Mouse (Mus musculus) frontal cortex, adult 2 months (tissue): ENCODE measurements around the gene Cwh43. TPM values are rescaled to one million over a fixed set of nuclear protein-coding genes. Genes with fewer than 3 reads are reported as not detected.

ENCODE experiments used
- DNase-seq, 2 experiments: peaks; one replicate each; pipeline ENCODE4 v3.0.0; 2022; ENCODE audit warnings: low spot score in 1 of 2; ENCODE audit errors: extremely low spot score in 1 of 2
- polyA plus RNA-seq: library from polyadenylated mRNA; depleted of rRNA; stranded (reverse); fragments of >200 nt; gene quantifications from 2 replicates; pipeline ENCODE4 v1.2.3, GENCODE M21; 2012

The Cwh43 gene
- polyA plus RNA-seq, 1 experiment: 4.9 TPM

DNA sequence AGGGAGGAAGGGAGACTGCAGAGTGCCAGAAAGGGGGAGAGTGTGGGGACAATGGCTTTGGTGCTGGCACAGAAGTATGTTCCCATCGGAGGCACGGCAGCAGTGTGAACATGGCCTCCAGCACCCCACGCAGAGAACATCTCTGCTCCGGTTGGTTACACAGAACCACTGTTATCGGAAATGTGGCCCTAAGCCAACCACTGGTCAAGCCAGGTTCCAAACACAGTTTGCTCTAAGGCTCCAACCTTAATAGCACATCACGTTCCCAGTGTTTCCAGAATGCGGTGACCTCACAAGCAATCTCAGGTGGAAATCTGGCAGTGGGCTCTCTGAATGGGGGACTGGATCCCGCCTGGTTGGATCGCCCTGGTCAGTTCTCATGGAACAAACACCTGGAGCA, 12.8 kb upstream of the Cwh43 start:
- no peak for DNase-seq

DNA sequence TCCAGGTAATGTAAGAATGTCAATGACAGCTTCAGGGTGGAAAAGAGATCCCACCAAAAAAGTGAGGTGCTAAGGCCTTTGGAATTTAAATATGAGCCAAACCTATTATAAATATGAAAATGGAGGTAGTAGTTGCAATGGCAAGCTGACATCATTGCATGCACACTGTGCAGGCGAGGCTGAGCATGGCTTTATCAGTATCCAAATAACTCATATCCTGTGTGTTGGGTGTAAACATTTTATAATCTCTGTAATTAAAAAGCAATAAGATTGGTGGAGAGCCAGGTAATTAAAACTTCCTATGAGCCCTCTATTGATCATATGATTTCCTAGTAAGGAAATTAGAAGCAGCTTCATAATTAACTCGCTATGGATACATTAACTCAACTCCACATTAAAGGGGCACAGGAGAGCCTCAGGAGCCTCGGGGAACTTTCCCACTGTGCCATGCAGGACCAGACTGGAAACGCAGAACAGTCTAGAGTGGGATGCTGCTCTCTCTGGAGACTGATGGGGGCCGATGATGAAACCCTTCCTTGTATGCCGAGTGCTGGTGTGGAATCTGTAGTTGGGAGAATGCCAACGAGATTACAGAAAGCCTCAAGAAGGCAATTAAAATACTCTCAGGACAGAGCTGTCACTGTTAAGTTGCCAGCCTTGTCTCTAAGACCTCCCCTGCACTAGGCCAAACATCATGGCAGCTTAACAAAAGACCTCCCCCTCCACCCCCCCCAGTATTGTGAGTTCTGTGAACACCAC, 5.9 kb upstream of the Cwh43 start:
- DNase-seq: no peak

DNA sequence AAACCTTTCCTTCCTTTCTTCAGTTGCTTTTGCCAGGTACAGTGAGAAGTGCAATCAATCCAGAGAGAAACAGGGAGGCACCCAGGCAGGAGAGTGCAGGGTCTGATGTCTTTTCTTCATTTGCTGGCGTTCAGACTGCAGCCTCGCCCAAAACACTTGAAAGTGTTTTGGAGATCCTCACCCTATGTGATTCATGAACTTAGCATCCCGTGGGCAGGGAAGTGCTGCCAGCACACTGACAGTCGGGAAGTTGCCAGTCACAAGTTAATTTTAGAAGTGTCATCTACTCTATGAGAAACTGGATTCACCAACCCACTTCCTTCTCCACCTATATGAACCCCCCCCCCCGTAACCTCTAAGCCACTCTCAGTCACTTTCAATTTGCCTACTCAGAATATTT, 4.5 kb upstream of the Cwh43 start:
- DNase-seq: peak in 1 of 2 experiments; percentile 64

DNA sequence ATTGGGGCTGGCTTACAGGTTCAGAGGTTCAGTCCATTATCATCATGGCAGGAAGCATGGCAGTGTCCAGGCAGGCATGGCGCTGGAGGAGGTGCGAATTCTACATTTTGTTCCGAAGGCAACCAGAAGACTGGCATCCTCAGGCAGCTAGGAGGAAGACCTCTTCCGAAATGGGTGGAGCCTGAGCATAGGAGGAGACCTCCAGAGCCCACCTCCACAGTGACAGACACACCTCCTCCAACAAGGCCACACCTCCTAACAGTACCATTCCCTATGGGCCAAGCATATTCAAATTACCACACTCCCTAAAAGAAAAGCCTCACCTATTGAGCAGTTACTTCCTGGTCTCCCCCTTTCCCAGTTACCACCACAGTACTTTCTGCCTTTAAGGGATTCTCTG, 3.0 kb upstream of the Cwh43 start:
- DNase-seq: no peak

DNA sequence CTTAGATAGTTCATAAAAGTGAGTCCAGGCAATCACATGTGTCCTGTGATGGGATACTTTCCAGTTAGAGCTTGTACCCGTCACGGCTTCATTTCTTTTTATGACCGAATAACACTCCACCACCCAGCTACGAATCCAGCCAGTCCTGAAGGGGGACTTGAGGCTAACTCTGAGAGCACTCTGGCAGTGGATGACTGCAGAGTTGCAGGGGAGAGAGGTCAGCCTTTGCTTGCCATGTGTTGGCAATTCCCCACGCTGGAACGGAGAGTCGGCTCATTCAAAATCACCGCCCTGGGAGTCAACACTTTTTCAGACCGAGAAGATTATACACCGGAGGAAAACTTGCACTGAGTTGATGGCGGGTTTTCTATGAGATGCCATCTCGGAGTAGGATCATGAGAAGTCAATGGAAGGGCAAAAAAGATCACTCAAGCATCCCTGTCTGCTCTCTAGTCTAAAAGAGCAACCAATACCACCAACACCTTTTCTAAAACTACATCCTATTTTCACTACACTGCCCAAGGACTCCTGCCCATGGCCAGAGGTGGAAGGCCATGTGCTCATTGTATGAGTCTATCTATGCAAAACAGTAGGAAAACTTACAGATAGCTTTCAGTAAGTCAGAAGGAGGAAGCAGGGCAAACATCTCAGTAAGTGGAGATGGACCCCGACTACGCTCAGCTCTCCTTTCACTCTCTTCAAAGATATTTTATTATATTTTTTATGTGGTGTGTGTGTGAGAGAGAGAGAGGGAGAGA, 2.4 kb upstream of the Cwh43 start:
- no peak for DNase-seq

DNA sequence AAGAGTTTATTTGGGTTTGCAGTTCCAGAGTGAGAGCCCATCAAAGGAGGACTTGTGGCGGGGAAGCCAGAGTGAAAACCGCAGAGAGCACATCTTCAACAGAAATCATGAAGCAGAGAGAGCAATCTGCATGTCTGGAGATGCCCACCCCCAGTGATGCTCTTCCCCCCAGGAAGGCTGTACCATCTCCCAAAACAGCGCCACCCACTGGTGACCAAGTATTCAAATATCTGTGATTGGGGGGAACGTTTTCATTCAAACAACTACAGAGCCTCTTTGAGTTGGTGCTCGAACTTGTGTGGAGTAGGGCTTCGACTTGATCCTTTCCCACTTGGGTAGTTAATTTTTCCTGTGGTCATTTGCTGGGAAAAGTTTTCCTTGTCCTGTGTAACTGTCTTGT, 1.1 kb upstream of the Cwh43 start:
- DNase-seq: no peak

DNA sequence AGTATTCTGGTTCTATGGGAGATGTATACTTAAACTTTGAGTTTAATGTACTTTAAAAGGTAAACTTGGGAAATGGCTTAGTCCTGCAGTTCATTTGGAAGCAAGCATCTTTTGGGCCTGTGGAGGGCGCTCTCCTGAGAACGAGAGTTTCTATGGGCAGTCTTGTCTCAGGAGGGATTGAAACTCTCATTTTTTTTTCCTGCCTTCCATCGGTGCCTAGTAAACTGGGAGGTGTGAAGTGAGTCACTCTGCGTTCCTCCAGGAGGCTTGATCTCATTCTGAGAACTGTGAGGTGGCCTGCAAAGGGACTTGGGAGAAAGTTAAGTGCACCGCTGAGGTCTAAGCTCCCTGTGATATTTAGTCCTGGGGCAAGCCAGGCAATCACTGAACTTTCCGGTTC, 986 bp downstream of the Cwh43 start:
- DNase-seq: peak in 1 of 2 experiments; percentile 69

DNA sequence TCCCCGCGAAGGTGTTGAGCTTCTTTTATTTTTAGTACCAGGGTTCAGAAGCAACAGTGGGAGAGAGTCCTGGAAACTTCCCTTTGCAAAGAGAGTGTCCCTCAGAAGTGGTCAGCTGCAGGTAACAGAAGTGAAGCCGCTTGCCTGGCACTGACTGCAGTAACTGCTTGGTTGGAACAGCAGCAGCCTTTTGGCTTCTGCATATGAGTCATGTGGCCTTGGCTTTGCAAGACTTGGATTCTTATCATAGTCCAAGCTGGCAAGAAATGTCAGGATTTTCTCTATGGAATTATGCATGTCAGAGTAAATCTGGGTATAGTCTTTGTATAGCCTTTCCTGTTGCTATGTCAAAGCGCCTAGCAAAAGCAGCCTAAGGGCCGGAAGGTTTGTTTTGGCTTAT, 4.1 kb downstream of the Cwh43 start:
- no peak for DNase-seq

DNA sequence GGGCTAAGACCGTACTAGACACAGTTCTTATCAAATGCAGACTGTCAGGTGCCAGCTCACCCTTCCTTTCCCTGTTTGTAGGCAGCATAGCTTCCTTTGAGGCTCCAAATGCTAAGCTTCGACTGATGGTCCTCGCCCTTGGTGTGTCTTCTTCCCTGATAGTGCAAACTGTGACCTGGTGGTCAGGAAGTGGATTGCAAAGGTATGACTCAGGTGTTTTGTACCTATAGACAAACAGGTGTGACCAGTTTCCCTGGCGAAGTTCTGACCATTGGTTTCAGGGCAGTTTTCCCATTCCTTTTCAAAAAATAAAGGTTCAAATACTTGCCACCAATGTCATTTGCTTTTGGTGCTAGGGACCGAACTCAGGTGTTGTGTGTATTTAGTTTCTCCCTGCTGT, 5.9 kb downstream of the Cwh43 start:
- DNase-seq: no peak

DNA sequence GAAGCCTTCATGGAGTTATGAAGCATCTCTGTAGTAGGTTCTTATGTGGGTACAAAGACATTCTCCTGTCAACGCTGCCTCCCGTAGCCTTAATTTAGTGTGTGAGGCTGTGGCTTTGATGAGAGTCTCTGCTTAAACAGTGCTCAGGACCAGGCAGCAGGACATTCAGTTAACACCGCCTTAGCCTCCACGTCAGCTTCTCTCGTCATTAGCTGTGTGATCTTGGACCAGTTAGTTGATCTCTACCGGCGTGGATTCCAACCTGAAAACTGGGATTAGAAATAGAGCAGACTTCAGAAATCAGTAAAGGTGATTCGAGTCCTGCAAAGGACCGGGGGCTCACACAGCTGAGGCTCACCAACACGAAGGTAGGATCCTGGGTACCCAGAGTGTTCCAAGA, 8.3 kb downstream of the Cwh43 start:
- DNase-seq: no peak

DNA sequence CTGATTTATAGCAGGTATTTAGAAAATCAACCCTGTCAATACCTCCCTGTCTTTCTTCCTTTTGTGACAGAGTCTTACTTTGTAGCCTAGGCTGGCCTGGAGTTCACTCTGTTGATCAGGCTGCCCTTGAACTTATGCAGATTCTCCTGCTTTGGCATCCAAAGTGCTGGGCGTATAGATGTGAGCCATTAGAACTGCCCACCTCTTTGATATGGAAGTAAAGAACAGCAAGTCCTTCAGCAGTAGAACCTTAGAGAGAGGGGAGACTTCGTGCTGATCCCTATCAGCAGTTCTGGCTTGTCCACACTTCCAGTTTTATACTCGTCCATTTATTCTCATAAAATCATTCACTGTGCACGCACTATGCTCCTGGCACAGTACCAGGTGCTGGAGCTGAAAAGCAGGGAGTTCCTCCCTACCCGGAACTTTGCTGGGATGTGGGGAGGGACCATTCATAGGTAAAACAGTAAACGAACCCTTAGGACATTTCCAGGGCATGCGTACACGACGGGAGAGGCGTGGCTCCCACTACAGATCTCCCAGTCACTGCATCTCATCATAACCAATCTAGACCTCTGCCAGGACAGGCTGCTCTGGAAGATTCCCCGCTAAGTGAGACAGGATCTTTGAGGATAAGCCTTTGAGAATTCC, 13.3 kb downstream of the Cwh43 start:
- no peak for DNase-seq

DNA sequence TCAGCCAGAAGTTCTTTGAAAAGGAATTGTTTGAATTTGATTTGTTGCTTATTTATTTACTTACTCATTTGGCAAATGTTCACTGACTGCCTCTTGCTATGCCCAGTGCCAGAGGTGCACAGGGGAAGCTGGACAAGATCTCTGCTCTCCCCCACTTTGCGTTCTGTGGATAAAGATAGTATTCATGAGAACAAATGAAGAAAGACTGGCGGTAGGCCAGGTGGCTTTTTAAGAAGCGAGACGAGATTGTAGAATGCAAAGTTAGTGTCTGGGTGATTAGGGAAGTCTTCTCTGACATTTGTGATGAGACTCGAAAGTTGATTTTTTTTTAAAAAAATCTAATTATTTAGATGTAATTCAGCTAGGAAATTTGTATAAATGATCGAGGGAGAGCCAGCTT, 20.9 kb downstream of the Cwh43 start:
- no peak for DNase-seq

DNA sequence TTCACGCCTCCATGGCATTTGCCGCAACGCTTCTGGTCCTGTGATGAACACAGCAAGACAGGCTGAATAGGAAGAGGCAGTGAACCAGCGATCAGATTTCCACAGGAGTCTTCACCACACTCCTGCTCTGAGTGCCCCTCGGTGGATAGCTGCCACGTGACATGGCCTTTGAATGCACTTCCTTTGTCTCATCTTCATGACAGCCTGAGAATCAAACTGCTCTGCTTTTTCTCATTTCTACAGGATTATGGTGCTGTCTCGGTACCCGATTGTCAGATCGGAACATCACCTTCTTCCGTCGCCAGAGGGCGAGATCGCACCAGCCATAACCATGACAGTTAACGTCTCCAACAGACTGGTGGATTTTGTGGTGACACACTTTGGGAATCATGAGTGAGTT, 25.7 kb downstream of the Cwh43 start:
- peak; percentile 69 to 95 for DNase-seq

DNA sequence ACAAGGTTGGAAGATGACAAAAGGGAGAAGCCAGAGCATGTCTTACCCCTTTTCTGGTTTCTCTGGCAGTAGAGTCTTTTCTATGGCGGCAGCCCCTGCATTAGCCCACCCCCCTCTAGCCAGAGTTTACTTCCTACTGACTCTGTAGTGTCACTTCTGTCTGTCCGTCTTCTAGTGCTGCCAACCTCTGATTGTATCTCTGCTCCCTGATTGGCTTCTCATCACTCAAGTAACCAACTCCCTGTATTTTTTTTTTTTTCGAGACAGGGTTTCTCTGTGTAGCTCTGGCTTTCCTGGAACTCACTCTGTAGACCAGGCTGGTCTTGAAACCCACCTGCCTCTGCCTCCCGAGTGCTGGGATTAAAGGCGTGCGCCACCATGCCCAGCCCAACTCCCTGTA, 26.9 kb downstream of the Cwh43 start:
- no peak for DNase-seq

DNA sequence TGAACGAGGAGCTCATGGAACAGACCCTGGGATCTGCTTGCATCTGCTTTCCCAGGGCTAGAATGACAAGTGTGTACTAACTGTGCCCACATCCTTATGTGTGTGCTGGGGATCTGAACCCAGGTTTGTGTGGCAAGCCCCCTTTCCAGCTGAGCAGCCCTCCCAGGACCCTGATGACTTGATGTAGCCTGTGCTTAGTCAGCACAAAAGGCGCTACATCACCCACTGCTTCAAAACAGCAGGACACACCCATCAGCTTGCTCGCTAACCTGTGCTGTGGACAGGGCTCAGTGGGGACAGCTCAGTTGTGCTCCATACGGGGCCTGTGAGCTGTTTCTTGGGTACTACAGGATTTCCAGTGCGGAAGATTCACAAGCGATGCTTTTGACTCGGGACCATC, 28.9 kb downstream of the Cwh43 start:
- DNase-seq: no peak

DNA sequence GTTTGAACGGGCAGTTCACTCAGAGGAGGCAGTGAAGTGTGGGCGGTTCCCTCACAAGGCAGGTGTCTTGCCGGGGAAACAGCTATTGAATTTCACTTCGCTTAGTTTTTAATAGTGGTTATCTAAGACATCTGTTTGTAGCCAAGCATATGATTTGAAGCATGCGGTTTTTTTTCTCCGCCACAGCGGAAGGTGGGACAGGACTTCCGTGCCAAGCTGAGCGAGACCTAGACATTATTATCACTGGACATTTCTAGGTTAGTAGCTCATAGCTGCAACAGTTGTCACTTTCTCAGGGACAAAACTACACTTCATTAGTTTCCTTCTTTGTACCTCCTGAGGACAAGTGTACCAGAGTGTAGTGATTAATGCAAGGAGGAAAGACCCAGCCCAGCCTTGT, 36.3 kb downstream of the Cwh43 start:
- DNase-seq: no peak

DNA sequence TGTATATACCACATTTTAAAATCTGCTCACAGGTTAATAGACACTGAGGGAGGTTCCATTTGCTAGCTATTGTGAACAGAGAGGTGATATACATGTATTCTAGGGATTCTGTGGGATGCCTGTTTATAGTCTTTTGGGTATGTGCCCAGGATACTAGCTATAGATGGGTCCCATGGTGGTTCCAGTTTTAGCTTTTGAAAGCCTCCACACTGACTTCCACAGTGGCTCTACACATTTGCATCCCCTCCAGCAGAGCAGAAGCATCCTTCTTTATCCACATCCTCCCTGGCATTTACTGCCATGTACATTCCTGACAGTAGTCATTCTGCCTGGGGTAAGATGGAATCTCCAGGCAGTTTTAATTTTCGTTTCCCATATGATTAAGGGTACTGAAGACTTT, 44.4 kb downstream of the Cwh43 start:
- DNase-seq: no peak

DNA sequence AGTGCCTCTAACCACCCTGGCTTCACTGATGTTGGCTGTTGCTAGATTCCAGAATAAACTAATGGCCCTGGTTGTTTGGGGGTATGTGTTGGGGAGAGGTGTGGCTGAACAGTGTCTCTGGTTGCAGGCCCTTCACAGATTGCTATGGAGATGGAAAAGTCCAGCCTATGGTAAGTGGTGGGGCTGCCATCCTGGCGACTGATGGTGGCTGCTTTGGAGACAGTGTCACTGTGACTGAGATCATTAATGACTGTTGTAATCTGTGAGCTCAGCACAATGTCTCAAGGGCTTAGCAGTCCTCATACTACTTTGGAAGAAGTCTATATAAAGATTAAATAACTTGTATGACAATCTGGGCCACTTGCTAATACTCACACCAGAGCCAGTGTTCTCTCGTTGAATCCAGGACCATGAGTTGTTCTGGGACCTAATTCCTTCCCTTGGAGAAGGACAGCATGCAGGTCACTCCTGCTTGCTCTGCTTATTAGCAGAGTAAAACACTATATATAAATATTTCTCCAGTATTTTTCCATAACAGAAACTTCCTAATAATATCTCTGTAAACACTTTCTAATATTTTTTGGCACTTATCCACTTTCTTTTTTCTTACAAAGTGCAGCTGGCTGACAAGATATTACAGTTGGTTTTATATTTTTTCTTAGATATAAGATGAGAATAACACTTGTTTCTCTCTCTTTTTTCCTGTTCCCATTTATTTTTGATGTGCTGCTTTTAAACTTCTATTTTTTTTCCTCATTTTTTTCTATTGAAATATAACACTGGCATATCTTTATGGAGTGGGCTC, 48.8 kb downstream of the Cwh43 start:
- DNase-seq: no peak

DNA sequence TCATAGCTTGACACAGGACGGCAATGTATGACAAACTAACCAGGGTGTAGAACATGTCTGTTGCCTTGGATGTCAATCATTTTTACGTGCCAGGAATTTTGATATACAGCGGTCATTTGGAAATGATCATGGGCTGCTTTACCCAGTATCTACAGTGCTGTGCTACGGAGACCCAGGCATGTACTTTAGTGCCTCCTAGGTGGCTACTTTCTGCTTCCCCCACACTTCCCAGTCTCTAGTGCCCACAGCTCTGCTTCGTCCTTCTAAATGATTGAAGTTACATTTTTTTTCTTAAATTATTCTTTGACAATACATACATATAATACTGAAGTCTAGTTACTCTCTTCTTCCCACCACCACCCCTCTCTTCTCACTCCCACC, 49.4 kb downstream of the Cwh43 start:
- no peak for DNase-seq

DNA sequence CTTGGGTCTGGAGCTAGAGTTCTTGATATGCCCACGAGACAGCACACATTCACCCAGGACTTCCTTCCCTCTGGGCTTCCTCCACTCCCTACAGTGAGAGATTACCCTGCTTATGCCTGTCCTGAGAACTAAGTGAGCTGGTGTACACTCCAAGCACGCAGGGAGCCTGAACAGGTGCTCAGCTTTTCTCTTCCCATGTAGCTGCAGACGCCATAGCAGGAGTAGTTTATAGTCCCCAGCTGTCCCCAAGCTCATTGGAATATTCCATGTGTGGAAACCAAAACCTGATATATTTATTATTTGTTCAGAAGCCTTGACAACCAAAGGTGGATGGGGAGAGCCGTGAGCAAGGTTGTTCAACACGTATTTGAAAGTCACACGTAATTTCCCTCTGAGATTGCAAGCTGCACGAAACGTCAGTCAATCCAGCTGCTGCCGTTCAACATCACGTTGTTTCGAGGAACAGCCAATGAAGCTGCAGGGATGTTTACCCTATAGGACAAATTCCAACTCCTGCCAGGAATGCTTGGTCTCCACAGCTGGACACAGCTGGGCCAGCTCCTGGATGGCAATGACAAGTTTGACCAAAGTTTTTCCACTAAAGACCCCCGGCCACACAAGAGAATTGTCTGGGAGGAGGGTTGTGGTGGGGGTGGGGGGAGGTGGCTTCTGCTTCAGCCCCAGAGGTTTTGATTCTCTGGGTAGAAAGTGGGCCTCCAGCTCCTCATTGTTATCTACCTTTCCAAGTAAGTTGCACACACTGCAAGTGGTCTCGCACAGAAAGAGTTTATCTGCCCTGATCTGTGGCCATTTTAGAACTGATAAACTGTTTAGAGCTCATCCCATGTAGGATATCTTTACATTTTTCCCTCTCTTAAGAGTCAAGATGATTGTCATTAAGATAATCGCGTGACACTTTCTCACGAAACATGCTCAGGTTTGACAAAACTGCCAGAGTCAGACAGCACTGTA, 62.9 kb downstream of the Cwh43 start:
- no peak for DNase-seq
